Mouse (Mus musculus): ENCODE measurements around the gene Gtf3a. TPM values are rescaled to one million over a fixed set of nuclear protein-coding genes. Genes with fewer than 3 reads are reported as not detected.

Gtf3a gene
- polyA plus RNA-seq, 1 experiment from 2014 or later: 125 TPM

- no peak for DNase-seq (ENCODE audit: low spot score)
- no peaks in the 10 kb centered on the region; the same call in 1 of the 2 replicates for H3K9me3 ChIP-seq (ENCODE audit: control insufficient read depth, low read length)
- no peak overlapping the region for H3K27ac ChIP-seq (ENCODE audit: low read depth, low read length)
- H3K4me1 ChIP-seq (replicated peaks; ENCODE audit: control insufficient read depth, insufficient read depth, low read length): 0 out of 2 replicates have a peak, but pooled peaks cover 2% of the 10 kb centered on the region
- no peak overlapping the region for H3K4me2 ChIP-seq (ENCODE audit: low read depth, low read length, severe bottlenecking)
- no peak overlapping the region for H3K9ac ChIP-seq (ENCODE audit: low read length)
- WGBS: 86% methylated on average over 5 of the region's 5 CpGs
- no peak overlapping the region for H3K4me3 ChIP-seq (ENCODE audit: low read depth, low read length)
- no peaks in the 10 kb centered on the region for H3K36me3 ChIP-seq (ENCODE audit: control insufficient read depth, insufficient read depth, low read length)
- no peak for ATAC-seq (replicated peaks; ENCODE audit: low FRiP score)
- no peaks in the 10 kb centered on the region for H3K27me3 ChIP-seq (ENCODE audit: control insufficient read depth, insufficient read depth, low read length)
Observed at GRCm38 (mm10) chr5:146923547-146923946, 24.9 kb upstream of the Gtf3a start.

- Histone ChIP-seq H3K4me3 (ENCODE audit: low read depth, low read length) (no peak overlapping the region), H3K9me3 (ENCODE audit: control insufficient read depth, low read length) (no peaks in the 10 kb centered on the region; the same call in 1 of the 2 replicates), H3K27ac (ENCODE audit: low read depth, low read length) (no peak overlapping the region), H3K4me1 (replicated peaks; ENCODE audit: control insufficient read depth, insufficient read depth, low read length) (no peaks in the 10 kb centered on the region), H3K4me2 (ENCODE audit: low read depth, low read length, severe bottlenecking) (no peak overlapping the region), H3K27me3 (ENCODE audit: control insufficient read depth, insufficient read depth, low read length) (no peaks in the 10 kb centered on the region), H3K36me3 (ENCODE audit: control insufficient read depth, insufficient read depth, low read length) (no peaks in the 10 kb centered on the region), H3K9ac (ENCODE audit: low read length) (no peak overlapping the region)
- DNase-seq (ENCODE audit: low spot score): no peak
- ATAC-seq (replicated peaks; ENCODE audit: low FRiP score): no peak
- 88% methylated on average over 5 of the region's 5 CpGs for WGBS
Observed at GRCm38 (mm10) chr5:146926673-146927072, 21.8 kb upstream of the Gtf3a start.

- no peaks in the 10 kb centered on the region for H3K27me3 ChIP-seq (ENCODE audit: control insufficient read depth, insufficient read depth, low read length)
- ATAC-seq (replicated peaks; ENCODE audit: low FRiP score) (no peak), DNase-seq (ENCODE audit: low spot score) (no peak)
- H3K9ac ChIP-seq (ENCODE audit: low read length): no peak overlapping the region
- H3K4me1 ChIP-seq (replicated peaks; ENCODE audit: control insufficient read depth, insufficient read depth, low read length): no peaks in the 10 kb centered on the region
- H3K27ac ChIP-seq (ENCODE audit: low read depth, low read length): no peak overlapping the region
- no peak overlapping the region for H3K4me2 ChIP-seq (ENCODE audit: low read depth, low read length, severe bottlenecking)
- H3K9me3 ChIP-seq (ENCODE audit: control insufficient read depth, low read length): no peaks in the 10 kb centered on the region
- H3K4me3 ChIP-seq (ENCODE audit: low read depth, low read length): no peak overlapping the region
- WGBS: 95% methylated on average over 7 of the region's 7 CpGs
- no peaks in the 10 kb centered on the region for H3K36me3 ChIP-seq (ENCODE audit: control insufficient read depth, insufficient read depth, low read length)
Observed at GRCm38 (mm10) chr5:146931422-146931821, 17.0 kb upstream of the Gtf3a start.

- no peak overlapping the region for H3K9ac ChIP-seq (ENCODE audit: low read length)
- no peaks in the 10 kb centered on the region for H3K36me3 ChIP-seq (ENCODE audit: control insufficient read depth, insufficient read depth, low read length)
- no peak overlapping the region for H3K27ac ChIP-seq (ENCODE audit: low read depth, low read length)
- H3K27me3 ChIP-seq (ENCODE audit: control insufficient read depth, insufficient read depth, low read length): no peaks in the 10 kb centered on the region
- no peaks in the 10 kb centered on the region for H3K4me1 ChIP-seq (replicated peaks; ENCODE audit: control insufficient read depth, insufficient read depth, low read length)
- ATAC-seq (replicated peaks; ENCODE audit: low FRiP score): no peak
- no peak overlapping the region for H3K4me2 ChIP-seq (ENCODE audit: low read depth, low read length, severe bottlenecking)
- 84% methylated on average over 16 of the region's 16 CpGs for WGBS
- no peak for DNase-seq (ENCODE audit: low spot score)
- H3K4me3 ChIP-seq (ENCODE audit: low read depth, low read length): no peak overlapping the region
- H3K9me3 ChIP-seq (ENCODE audit: control insufficient read depth, low read length): no peaks in the 10 kb centered on the region
Observed at GRCm38 (mm10) chr5:146931904-146932553, 16.4 kb upstream of the Gtf3a start.

GRCm38 (mm10) chr5:146933466-146933865, 15.0 kb upstream of the Gtf3a start:
- 89% methylated on average over 12 of the region's 12 CpGs for WGBS

GRCm38 (mm10) chr5:146937541-146938503, 10.6 kb upstream of the Gtf3a start:
- Histone ChIP-seq H3K4me1 (replicated peaks; ENCODE audit: control insufficient read depth, insufficient read depth, low read length) (0 out of 2 replicates have a peak, but pooled peaks cover 2% of the 10 kb centered on the region), H3K4me3 (ENCODE audit: low read depth, low read length) (no peak overlapping the region), H3K4me2 (ENCODE audit: low read depth, low read length, severe bottlenecking) (no peak overlapping the region), H3K9me3 (ENCODE audit: control insufficient read depth, low read length) (no peaks in the 10 kb centered on the region), H3K36me3 (ENCODE audit: control insufficient read depth, insufficient read depth, low read length) (no peaks in the 10 kb centered on the region), H3K27ac (ENCODE audit: low read depth, low read length) (no peak overlapping the region), H3K27me3 (ENCODE audit: control insufficient read depth, insufficient read depth, low read length) (no peaks in the 10 kb centered on the region), H3K9ac (ENCODE audit: low read length) (no peak overlapping the region)
- DNase-seq (ENCODE audit: low spot score): no peak
- ATAC-seq (replicated peaks; ENCODE audit: low FRiP score): no peak
- 88% methylated on average over 32 of the region's 32 CpGs for WGBS

More at GRCm38 (mm10) chr5:146933466-146933865, 15.0 kb upstream of the Gtf3a start:
- H3K27me3 ChIP-seq (ENCODE audit: control insufficient read depth, insufficient read depth, low read length): no peaks in the 10 kb centered on the region
- no peaks in the 10 kb centered on the region for H3K4me1 ChIP-seq (replicated peaks; ENCODE audit: control insufficient read depth, insufficient read depth, low read length)
- no peak overlapping the region for H3K9ac ChIP-seq (ENCODE audit: low read length)
- no peak for DNase-seq (ENCODE audit: low spot score)
- H3K36me3 ChIP-seq (ENCODE audit: control insufficient read depth, insufficient read depth, low read length): no peaks in the 10 kb centered on the region
- no peak for ATAC-seq (replicated peaks; ENCODE audit: low FRiP score)
- no peak overlapping the region for H3K4me3 ChIP-seq (ENCODE audit: low read depth, low read length)
- H3K4me2 ChIP-seq (ENCODE audit: low read depth, low read length, severe bottlenecking): no peak overlapping the region
- H3K9me3 ChIP-seq (ENCODE audit: control insufficient read depth, low read length): no peaks in the 10 kb centered on the region
- H3K27ac ChIP-seq (ENCODE audit: low read depth, low read length): no peak overlapping the region

- Histone ChIP-seq H3K4me1 (replicated peaks; ENCODE audit: control insufficient read depth, insufficient read depth, low read length) (0 out of 2 replicates have a peak, but pooled peaks cover 2% of the 10 kb centered on the region), H3K27me3 (ENCODE audit: control insufficient read depth, insufficient read depth, low read length) (no peaks in the 10 kb centered on the region), H3K4me3 (ENCODE audit: low read depth, low read length) (no peak overlapping the region), H3K27ac (ENCODE audit: low read depth, low read length) (no peak overlapping the region), H3K9me3 (ENCODE audit: control insufficient read depth, low read length) (no peaks in the 10 kb centered on the region), H3K4me2 (ENCODE audit: low read depth, low read length, severe bottlenecking) (no peak overlapping the region), H3K36me3 (ENCODE audit: control insufficient read depth, insufficient read depth, low read length) (no peaks in the 10 kb centered on the region), H3K9ac (ENCODE audit: low read length) (no peak overlapping the region)
- DNase-seq (ENCODE audit: low spot score): no peak
- WGBS: 88% methylated on average over 16 of the region's 16 CpGs
- ATAC-seq (replicated peaks; ENCODE audit: low FRiP score): no peak
Observed at GRCm38 (mm10) chr5:146939109-146939796, 9.2 kb upstream of the Gtf3a start.

- no peak overlapping the region for H3K4me3 ChIP-seq (ENCODE audit: low read depth, low read length)
- no peak overlapping the region for H3K27ac ChIP-seq (ENCODE audit: low read depth, low read length)
- H3K9me3 ChIP-seq (ENCODE audit: control insufficient read depth, low read length): peaks cover 3% of the 10 kb centered on the region; the same call in 1 of the 2 replicates
- DNase-seq (ENCODE audit: low spot score): no peak
- no peaks in the 10 kb centered on the region for H3K27me3 ChIP-seq (ENCODE audit: control insufficient read depth, insufficient read depth, low read length)
- H3K9ac ChIP-seq (ENCODE audit: low read length): no peak overlapping the region
- H3K4me2 ChIP-seq (ENCODE audit: low read depth, low read length, severe bottlenecking): no peak overlapping the region
- 0 out of 2 replicates have a peak, but pooled peaks have one; percentile 44 for ATAC-seq (replicated peaks; ENCODE audit: low FRiP score)
- 0 out of 2 replicates have a peak, but pooled peaks cover 2% of the 10 kb centered on the region for H3K4me1 ChIP-seq (replicated peaks; ENCODE audit: control insufficient read depth, insufficient read depth, low read length)
- 22% methylated on average over 7 of the region's 7 CpGs for WGBS
- no peaks in the 10 kb centered on the region for H3K36me3 ChIP-seq (ENCODE audit: control insufficient read depth, insufficient read depth, low read length)
Observed at GRCm38 (mm10) chr5:146940219-146940618, 8.2 kb upstream of the Gtf3a start.

All from forebrain, embryonic 11.5 days (tissue).